Mouse (Mus musculus) embryo, embryonic 11 days (tissue): Measurements from ENCODE around the gene A630010A05Rik.
"Not testable (repeated sequence)": the region's sequence is repeated elsewhere in the genome, so short reads cannot be mapped to it uniquely, and the experiment has no call there.

Experiments
- DNase-seq: peaks from one replicate; pipeline ENCODE4 v3.0.0-alpha.2; 2015

A630010A05Rik gene

DNA sequence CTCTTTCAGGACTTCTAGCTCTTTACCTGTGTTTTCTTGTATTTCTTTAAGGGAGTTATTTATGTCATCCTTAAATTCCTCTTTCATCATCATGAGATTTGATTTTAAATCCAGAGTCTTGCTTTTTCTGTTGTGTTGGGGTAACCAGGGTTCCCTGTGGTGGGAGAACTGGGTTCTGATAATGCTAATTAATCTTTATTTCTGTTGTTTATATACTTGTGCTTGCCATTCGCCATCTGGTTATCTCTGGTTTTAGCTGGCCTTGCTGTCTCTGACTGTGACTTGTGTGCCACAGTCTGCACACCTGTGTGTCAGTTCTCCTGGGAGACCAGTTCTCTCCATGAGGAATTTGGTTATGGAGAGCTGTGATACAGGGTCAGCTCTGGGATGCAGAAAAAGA is at the start of gene A630010A05Rik:
Gene A630010A05Rik, plus strand, starts transcription at position 301 of the 400 bp plus-strand sequence.
- no peak for DNase-seq

DNA sequence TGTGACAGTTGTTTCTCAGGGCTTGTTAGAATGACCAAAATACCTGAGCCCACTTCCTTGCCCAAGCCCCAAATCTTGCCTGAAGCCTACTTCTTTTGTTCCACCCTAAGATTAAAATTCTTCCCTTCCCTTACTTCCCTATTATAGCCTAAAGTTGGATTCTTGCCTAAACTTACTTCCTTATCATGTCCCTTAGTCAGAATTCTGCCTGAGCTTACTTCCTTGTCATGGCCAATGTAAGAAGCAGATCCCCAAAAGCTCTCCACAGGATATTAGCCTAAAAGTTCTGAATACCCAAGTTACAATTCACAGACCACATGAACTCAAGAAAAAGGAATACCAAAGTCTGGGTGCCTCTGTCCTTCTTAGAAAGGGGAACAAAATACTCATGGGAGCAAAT is 26.4 kb upstream of the A630010A05Rik start:
- no peak for DNase-seq

DNA sequence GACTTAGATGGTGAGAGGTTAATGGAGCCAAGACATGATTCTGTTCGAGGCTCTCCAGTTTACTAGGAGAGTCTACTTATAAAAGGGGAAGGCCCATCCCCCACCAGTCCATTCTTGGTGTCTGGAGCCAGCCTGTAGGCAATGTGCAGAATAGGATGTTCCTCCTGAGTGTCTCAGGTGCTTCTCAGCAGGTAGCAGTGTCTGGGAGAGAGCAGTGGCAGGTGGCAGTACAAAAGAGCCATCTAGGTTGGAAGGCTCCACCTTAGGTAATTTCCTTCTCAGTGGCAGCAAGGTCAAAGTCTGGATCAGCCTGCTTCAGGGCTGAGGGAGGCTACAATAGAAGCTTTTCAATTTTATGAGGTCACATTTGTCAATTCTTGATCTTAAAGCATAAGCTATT is 4.9 kb upstream of the A630010A05Rik start:
- DNase-seq, result not testable (repeated sequence)
